Mouse (Mus musculus) testis, adult 2 months (tissue): ENCODE results near the gene Pfkfb3. TPM values are rescaled to one million over a fixed set of nuclear protein-coding genes. Genes with fewer than 3 reads are reported as not detected.

Experiments
- H3K27ac ChIP-seq: fragments of 200-500 bp; 2 replicates; pipeline ENCODE4 v1.5.1; 2012; ENCODE audit warnings: low read depth, low read length; ENCODE audit not compliant: control insufficient read depth, insufficient read depth
- H3K27me3 ChIP-seq: fragments of 200-500 bp; 2 replicates; pipeline ENCODE4 v1.6.1; 2012; ENCODE audit warnings: mild to moderate bottlenecking, low read length, moderate library complexity; ENCODE audit not compliant: control insufficient read depth, insufficient read depth
- H3K36me3 ChIP-seq: fragments of 200-500 bp; 2 replicates; pipeline ENCODE4 v1.6.1; 2012; ENCODE audit warnings: mild to moderate bottlenecking, low read length; ENCODE audit not compliant: control insufficient read depth, insufficient read depth
- H3K4me1 ChIP-seq: fragments of 200-500 bp; 2 replicates; pipeline ENCODE4 v1.6.1; 2012; ENCODE audit warnings: low read length; ENCODE audit not compliant: control insufficient read depth, insufficient read depth
- H3K4me3 ChIP-seq: fragments of 200-500 bp; 2 replicates; pipeline ENCODE4 v1.5.1; 2012; ENCODE audit warnings: low read depth, mild to moderate bottlenecking, low read length, moderate library complexity, mixed read lengths; ENCODE audit not compliant: control insufficient read depth
- CTCF ChIP-seq: fragments of 200-500 bp; IDR thresholded peaks from 2 replicates; pipeline ENCODE4 v1.5.1; 2012; ENCODE audit warnings: low read depth, mild to moderate bottlenecking, inconsistent platforms, low read length, moderate library complexity; ENCODE audit not compliant: control insufficient read depth, insufficient read depth, insufficient replicate concordance
- POLR2A ChIP-seq: fragments of 200-500 bp; IDR thresholded peaks from 2 replicates; pipeline ENCODE4 v1.6.1; 2012; ENCODE audit warnings: low read depth, mild to moderate bottlenecking, inconsistent platforms, low read length, moderate library complexity; ENCODE audit not compliant: control insufficient read depth
- polyA plus RNA-seq: library from polyadenylated mRNA; depleted of rRNA; stranded (reverse); fragments of >200 nt; gene quantifications from 2 replicates; pipeline ENCODE4 v1.2.3, GENCODE M21; 2012

The Pfkfb3 gene
- polyA plus RNA-seq, 1 experiment, result 43.5 TPM

DNA sequence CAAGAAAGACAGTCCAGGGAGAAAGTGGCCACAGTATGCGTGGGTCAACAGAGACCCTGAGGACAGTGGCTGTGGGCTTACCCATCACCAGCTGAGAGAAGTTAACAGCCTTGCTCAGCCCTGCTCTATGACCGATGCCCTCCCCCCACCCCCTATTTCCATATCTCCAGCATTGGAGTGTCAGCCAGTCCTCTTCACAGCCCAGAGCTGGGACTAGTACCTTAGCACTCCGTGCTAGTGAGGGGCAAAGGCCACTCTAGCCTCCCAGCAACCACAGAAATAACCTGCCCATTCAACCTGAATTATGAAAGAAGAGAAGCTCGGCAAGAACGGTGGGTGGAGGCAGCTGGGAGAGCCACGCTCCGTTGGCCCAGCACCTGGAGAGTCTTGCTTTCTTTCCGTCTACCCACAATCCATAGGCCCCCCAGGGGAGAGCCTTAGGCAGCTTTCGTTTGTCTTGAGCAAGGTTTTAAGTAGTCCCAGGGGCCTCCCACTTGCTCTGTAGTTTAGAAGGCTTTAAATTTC is 1.5 kb downstream of the Pfkfb3 start:
- Histone ChIP-seq H3K27me3 (no peaks in the 10 kb centered on the region), H3K4me1 (peaks cover 10% of the 10 kb centered on the region), H3K36me3 (no peaks in the 10 kb centered on the region), H3K4me3 (no peak overlapping the region; the same call in 1 of the 2 replicates), H3K27ac (no peak overlapping the region)
- TF ChIP-seq CTCF (no peak), POLR2A (no peak)

GRCm38 (mm10) chr2:11551726-11552125 is 2.2 kb downstream of the Pfkfb3 start:
- Histone ChIP-seq H3K36me3 (no peaks in the 10 kb centered on the region), H3K4me3 (no peak overlapping the region), H3K27me3 (no peaks in the 10 kb centered on the region), H3K27ac (no peak overlapping the region), H3K4me1 (peaks cover 10% of the 10 kb centered on the region)
- TF ChIP-seq CTCF, result no peak

GRCm38 (mm10) chr2:11548508-11548907 is 5.4 kb downstream of the Pfkfb3 start:
- no peak for TF ChIP-seq POLR2A
- TF ChIP-seq CTCF, result no peak
- no peaks in the 10 kb centered on the region for H3K27me3 ChIP-seq
- no peak overlapping the region for H3K4me3 ChIP-seq

GRCm38 (mm10) chr2:11547609-11548008 is 6.3 kb downstream of the Pfkfb3 start:
- H3K27me3 ChIP-seq, result no peaks in the 10 kb centered on the region
- no peak overlapping the region for H3K4me3 ChIP-seq
- no peaks in the 10 kb centered on the region for H3K36me3 ChIP-seq
- no peak overlapping the region for H3K27ac ChIP-seq
- TF ChIP-seq CTCF (no peak), POLR2A (no peak)
- H3K4me1 ChIP-seq, result peaks cover 2% of the 10 kb centered on the region; the same call in 1 of the 2 replicates

More at GRCm38 (mm10) chr2:11548508-11548907, 5.4 kb downstream of the Pfkfb3 start:
- Histone ChIP-seq H3K4me1 (peaks cover 6% of the 10 kb centered on the region), H3K36me3 (no peaks in the 10 kb centered on the region), H3K27ac (no peak overlapping the region)

DNA sequence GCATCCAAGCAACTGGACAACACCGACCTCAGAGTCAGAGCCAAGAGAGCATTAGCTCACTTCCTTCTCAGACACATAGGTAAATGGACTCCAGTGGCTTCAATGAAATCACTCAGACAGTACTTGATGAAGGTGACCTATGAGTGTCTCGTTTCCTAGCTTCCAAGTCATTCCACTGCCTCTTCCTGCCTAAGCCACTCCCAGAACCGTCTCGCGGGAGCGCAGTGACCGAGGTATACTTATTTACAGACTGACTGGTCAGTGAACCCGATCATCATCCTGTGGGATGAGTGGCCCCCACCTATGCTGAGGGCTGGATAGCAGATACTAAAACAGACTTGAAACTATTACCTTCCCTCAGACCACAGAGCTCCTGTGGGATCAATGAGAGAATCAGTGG is 7.8 kb downstream of the Pfkfb3 start:
- Histone ChIP-seq H3K27ac (no peak overlapping the region; the same call in 1 of the 2 replicates), H3K4me3 (no peak overlapping the region), H3K36me3 (no peaks in the 10 kb centered on the region), H3K27me3 (no peaks in the 10 kb centered on the region), H3K4me1 (no peaks in the 10 kb centered on the region)
- no peak for TF ChIP-seq CTCF
- no peak for TF ChIP-seq POLR2A

DNA sequence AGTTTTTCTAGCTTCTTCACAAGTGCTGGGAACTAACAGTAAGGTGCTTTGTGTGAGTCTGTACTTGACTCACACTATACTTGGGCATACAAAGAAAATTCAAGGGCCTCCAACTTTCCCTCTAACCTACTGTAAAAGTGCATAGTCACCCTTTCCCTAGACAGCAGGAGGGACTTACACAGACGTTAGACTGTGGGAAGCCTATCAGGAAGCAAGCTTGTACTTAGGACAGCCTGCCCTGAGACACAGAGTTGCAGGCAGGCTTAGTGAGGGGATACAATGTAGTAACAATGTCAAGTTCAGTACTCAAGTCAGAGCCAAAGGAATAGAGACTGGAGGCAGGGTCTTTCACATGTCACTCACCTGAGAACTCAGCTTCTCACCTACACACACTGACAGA is 8.5 kb downstream of the Pfkfb3 start:
- H3K27ac ChIP-seq, result no peak overlapping the region
- H3K27me3 ChIP-seq, result no peaks in the 10 kb centered on the region
- H3K4me3 ChIP-seq, result no peak overlapping the region
- no peaks in the 10 kb centered on the region for H3K4me1 ChIP-seq
- no peaks in the 10 kb centered on the region for H3K36me3 ChIP-seq
- TF ChIP-seq POLR2A, result no peak
- no peak for TF ChIP-seq CTCF

DNA sequence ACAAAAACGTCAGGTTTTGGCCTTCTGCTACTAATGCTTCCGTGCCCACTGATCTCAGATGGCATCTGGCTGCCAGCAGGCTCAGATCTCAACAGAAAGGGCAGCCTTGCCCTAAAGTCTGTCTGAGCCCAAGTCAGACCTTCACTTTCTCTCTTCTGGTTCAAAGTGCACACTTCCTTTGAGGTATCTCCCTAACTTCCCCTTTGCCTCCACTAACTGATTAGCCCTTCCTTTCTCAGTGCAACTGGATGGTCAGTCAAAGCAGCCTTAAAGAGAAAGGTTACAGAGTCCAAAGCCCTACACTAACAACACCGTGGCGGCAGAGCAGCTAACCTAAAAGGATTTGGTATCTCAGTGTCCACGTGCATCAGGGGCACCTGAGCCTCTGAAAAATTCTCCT is 9.5 kb downstream of the Pfkfb3 start:
- Histone ChIP-seq H3K27ac (no peak overlapping the region), H3K4me1 (no peaks in the 10 kb centered on the region), H3K27me3 (no peaks in the 10 kb centered on the region), H3K4me3 (no peak overlapping the region), H3K36me3 (no peaks in the 10 kb centered on the region)
- no peak for TF ChIP-seq POLR2A
- no peak for TF ChIP-seq CTCF

DNA sequence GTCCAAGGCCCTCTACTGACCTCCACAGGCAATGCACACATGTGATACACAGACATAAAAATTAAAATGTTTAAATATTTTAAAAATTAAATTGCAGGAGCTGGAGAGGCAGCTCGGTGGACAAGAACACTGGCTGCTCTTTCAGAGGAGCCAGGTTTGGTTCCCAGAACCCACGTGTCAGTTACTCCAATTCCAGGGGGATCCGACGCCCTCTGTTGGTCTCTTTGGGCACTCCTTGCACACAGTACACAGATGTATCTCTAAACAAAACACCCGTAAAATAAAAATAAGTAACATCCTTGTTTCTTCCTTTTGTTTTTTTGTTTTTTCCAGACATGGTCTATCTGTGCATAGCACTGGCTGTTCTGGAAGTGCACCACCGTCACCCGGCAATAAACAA is 10.7 kb downstream of the Pfkfb3 start:
- TF ChIP-seq CTCF (no peak), POLR2A (no peak)
- Histone ChIP-seq H3K4me3 (no peak overlapping the region), H3K27me3 (no peaks in the 10 kb centered on the region), H3K27ac (no peak overlapping the region), H3K36me3 (no peaks in the 10 kb centered on the region), H3K4me1 (no peaks in the 10 kb centered on the region)
